Mouse (Mus musculus) hindbrain, embryonic 10.5 days (tissue): ENCODE measurements around the gene Dact2. TPM values are rescaled to one million over a fixed set of nuclear protein-coding genes. Genes with fewer than 3 reads are reported as not detected.

Source experiments
- DNase-seq: peaks from one replicate; pipeline ENCODE4 v3.0.0-alpha.2; 2017; ENCODE audit warnings: low spot score
- H3K27ac ChIP-seq: fragments of 300-500 bp; sonication (generic); 2 replicates; pipeline ENCODE4 v1.5.1; 2016; ENCODE audit warnings: mild to moderate bottlenecking, moderate library complexity
- H3K27me3 ChIP-seq: fragments of 300-500 bp; sonication (generic); 2 replicates; pipeline ENCODE4 v1.6.1; 2016; ENCODE audit warnings: mild to moderate bottlenecking; ENCODE audit not compliant: poor library complexity, insufficient read depth, severe bottlenecking
- H3K36me3 ChIP-seq: fragments of 300-500 bp; sonication (generic); 2 replicates; pipeline ENCODE4 v1.6.1; 2016; ENCODE audit warnings: mild to moderate bottlenecking, moderate library complexity
- H3K4me1 ChIP-seq: fragments of 300-500 bp; sonication (generic); replicated peaks from 2 replicates; pipeline ENCODE4 v1.6.1; 2016; ENCODE audit warnings: mild to moderate bottlenecking
- H3K4me3 ChIP-seq: fragments of 300-500 bp; sonication (generic); 2 replicates; pipeline ENCODE4 v1.5.1; 2016; ENCODE audit warnings: mild to moderate bottlenecking, moderate library complexity
- H3K9me3 ChIP-seq: fragments of 300-500 bp; sonication (generic); 2 replicates; pipeline ENCODE4 v1.6.1; 2016; ENCODE audit warnings: mild to moderate bottlenecking, moderate library complexity
- WGBS: fragments of 180-500 bp; shearing (Covaris S2); methylation state at CpG from one replicate; pipeline ENCODE4 v1.1.7; 2016; 5-methylcytosine and 5-hydroxymethylcytosine counted together
- polyA plus RNA-seq: library from polyadenylated mRNA; unstranded; fragments of >200 nt; fragmentation: Nextera tagmentation; extraction: Ambion mirVana; gene quantifications from 2 replicates; pipeline ENCODE4 v1.2.1, GENCODE M21; 2016

The Dact2 gene
- polyA plus RNA-seq: 0.33 and 0.46 TPM in 2 replicates

- peak within 1 kb of the TSS; percentile 79 for H3K27ac ChIP-seq
- peak; percentile 31 for DNase-seq
- peaks cover 35% of the 10 kb centered on the region for H3K4me1 ChIP-seq
Measured at GRCm38 (mm10) chr17:14204061-14204460, at the start of gene Dact2. Gene Dact2, minus strand, starts transcription at chr17:14204304.

GRCm38 (mm10) chr17:14252456-14252855, 48.4 kb upstream of the Dact2 start:
- WGBS: 82% methylated on average over 7 of the region's 7 CpGs
- H3K4me1 ChIP-seq: no peaks in the 10 kb centered on the region
- H3K9me3 ChIP-seq: no peaks in the 10 kb centered on the region
- no peak overlapping the region for H3K27ac ChIP-seq
- DNase-seq: no peak
- no peaks in the 10 kb centered on the region for H3K27me3 ChIP-seq
- H3K36me3 ChIP-seq: no peaks in the 10 kb centered on the region
- no peak overlapping the region for H3K4me3 ChIP-seq

More at GRCm38 (mm10) chr17:14204061-14204460, at the start of gene Dact2:
- peak within 1 kb of the TSS; percentile 67 for H3K4me3 ChIP-seq
- H3K9me3 ChIP-seq: no peaks in the 10 kb centered on the region
- no peaks in the 10 kb centered on the region for H3K36me3 ChIP-seq
- WGBS: 47% methylated on average over 13 of the region's 13 CpGs
- H3K27me3 ChIP-seq: peaks cover 92% of the 10 kb centered on the region

DNA sequence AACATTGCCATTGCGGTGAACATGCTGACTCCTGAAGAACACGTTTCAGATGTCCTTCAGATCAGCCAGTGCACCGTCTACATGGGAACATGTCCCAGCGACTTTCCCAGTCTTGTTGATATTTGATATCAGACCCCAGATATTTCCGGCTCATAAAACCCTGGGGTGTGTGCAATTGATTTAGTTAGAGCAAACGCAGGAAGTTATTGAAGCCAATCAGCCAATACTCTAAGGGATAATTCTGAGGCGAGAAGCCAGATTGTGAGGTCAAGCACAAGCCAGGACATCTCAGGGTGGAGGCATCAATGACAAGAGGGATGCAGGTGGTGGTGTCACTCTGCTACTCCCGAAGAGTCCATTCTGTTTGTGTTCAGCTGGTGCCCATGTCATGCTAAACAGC, 46.3 kb upstream of the Dact2 start:
- WGBS: 79% methylated on average over 8 of the region's 8 CpGs
- H3K36me3 ChIP-seq: no peaks in the 10 kb centered on the region
- no peak overlapping the region for H3K4me3 ChIP-seq
- H3K27ac ChIP-seq: no peak overlapping the region
- no peaks in the 10 kb centered on the region for H3K27me3 ChIP-seq
- no peak for DNase-seq
- H3K9me3 ChIP-seq: no peaks in the 10 kb centered on the region
- no peaks in the 10 kb centered on the region for H3K4me1 ChIP-seq

DNA sequence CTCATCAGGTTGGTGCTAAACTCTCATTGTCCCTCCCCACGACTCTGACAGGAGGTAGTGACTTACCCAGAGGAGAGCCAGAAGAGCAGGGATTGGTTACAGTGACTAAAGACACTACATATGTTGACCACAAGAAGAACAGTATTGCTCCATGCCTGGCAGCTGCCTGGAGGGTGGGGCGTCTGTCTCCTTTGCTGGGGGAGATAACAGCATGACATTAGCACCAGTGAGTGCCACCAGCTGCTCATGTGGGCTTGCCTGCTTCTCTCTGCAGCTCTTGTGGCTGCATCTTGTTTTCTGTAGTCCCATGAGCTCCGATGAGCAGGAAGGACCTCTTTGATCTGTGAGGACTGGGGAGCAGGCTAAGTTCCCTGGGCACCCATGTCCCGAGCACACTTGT, 45.5 kb upstream of the Dact2 start:
- no peaks in the 10 kb centered on the region for H3K4me1 ChIP-seq
- H3K27ac ChIP-seq: no peak overlapping the region
- no peaks in the 10 kb centered on the region for H3K27me3 ChIP-seq
- WGBS: 69% methylated on average over 4 of the region's 4 CpGs
- H3K4me3 ChIP-seq: no peak overlapping the region
- DNase-seq: no peak
- no peaks in the 10 kb centered on the region for H3K36me3 ChIP-seq
- H3K9me3 ChIP-seq: no peaks in the 10 kb centered on the region

DNA sequence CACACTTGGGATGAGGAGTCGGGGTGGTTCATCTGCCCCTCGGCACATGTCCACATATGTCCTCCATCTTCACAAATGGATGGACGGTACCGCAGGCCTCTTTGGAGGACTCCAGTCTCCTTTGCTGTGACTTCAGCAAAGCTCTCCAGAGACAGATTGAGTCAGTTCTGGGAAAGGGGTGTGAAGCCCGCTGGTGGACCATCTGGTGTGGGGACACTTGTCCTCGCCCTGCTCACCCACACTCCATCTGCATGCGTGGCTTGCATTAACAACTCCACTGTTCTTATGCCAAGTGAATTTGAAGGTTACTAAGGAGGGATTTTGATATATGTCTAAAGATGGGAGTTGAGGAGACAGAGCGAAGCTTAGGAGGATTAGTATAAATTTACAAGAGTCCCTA, 43.8 kb upstream of the Dact2 start:
- H3K27ac ChIP-seq: no peak overlapping the region

DNA sequence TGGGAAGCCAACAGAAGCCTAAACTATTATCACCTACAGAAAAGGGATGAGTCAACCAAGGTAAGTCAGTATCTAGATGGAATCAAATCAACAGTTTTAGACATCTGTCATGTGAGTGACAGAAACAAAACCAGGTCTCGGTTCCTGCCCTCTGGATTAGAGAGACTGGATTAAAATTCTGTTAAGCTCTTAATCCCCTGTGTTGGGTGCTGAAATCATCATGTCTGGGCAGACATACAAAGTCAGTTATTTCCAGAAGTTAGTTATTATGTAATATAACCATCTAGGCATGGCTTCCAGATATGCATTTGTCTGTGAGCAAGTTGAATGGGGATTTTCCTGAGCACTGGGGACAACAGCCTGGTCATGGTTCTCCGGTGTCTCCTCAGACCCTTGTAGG, 42.2 kb upstream of the Dact2 start:
- 0 out of 2 replicates have a peak, but pooled peaks cover 3% of the 10 kb centered on the region for H3K27me3 ChIP-seq
- 92% methylated on average over 2 of the region's 2 CpGs for WGBS
- no peaks in the 10 kb centered on the region for H3K36me3 ChIP-seq
- H3K27ac ChIP-seq: no peak overlapping the region
- no peaks in the 10 kb centered on the region for H3K9me3 ChIP-seq
- H3K4me1 ChIP-seq: no peaks in the 10 kb centered on the region
- no peak overlapping the region for H3K4me3 ChIP-seq
- no peak for DNase-seq

More for the DNA sequence above, 43.8 kb upstream of the Dact2 start:
- Histone ChIP-seq H3K4me3 (no peak overlapping the region), H3K4me1 (no peaks in the 10 kb centered on the region), H3K9me3 (no peaks in the 10 kb centered on the region), H3K36me3 (no peaks in the 10 kb centered on the region), H3K27me3 (0 out of 2 replicates have a peak, but pooled peaks cover 3% of the 10 kb centered on the region)
- WGBS: 90% methylated on average over 8 of the region's 8 CpGs
- DNase-seq: no peak

- no peaks in the 10 kb centered on the region for H3K9me3 ChIP-seq
- no peaks in the 10 kb centered on the region for H3K36me3 ChIP-seq
- no peaks in the 10 kb centered on the region for H3K4me1 ChIP-seq
- 72% methylated on average over 11 of the region's 11 CpGs for WGBS
- DNase-seq: no peak
- H3K27ac ChIP-seq: no peak overlapping the region
- no peak overlapping the region for H3K4me3 ChIP-seq
- H3K27me3 ChIP-seq: 0 out of 2 replicates have a peak, but pooled peaks cover 3% of the 10 kb centered on the region
Measured at GRCm38 (mm10) chr17:14244195-14244965, 40.3 kb upstream of the Dact2 start.

GRCm38 (mm10) chr17:14242634-14243033, 38.5 kb upstream of the Dact2 start:
- Histone ChIP-seq H3K36me3 (no peaks in the 10 kb centered on the region), H3K27ac (no peak overlapping the region), H3K9me3 (no peaks in the 10 kb centered on the region), H3K27me3 (0 out of 2 replicates have a peak, but pooled peaks cover 3% of the 10 kb centered on the region), H3K4me3 (no peak overlapping the region), H3K4me1 (no peaks in the 10 kb centered on the region)
- WGBS: 92% methylated on average over 8 of the region's 8 CpGs
- no peak for DNase-seq

DNA sequence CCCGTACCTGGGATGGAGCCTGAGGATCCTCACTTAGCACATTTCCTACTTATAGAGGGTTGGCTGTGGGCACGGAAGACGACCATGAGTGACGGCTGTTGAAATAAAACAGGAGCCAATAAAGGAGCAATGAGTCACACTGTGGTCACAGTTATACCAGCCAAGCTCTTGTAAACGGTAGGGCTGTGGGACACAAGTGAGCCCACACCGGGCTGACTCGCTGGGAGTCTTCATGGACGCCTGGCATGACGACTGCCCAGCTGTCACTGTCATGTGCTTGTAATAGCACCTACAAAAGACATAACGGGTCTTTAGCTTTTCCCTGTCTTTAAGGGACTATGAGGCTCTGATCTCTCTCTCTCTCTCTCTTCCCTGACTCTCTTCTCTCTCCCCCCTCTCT, 35.9 kb upstream of the Dact2 start:
- Histone ChIP-seq H3K4me3 (no peak overlapping the region), H3K27me3 (0 out of 2 replicates have a peak, but pooled peaks cover 3% of the 10 kb centered on the region), H3K4me1 (no peaks in the 10 kb centered on the region), H3K36me3 (no peaks in the 10 kb centered on the region), H3K27ac (no peak overlapping the region), H3K9me3 (no peaks in the 10 kb centered on the region)
- DNase-seq: no peak
- WGBS: 90% methylated on average over 10 of the region's 10 CpGs

DNA sequence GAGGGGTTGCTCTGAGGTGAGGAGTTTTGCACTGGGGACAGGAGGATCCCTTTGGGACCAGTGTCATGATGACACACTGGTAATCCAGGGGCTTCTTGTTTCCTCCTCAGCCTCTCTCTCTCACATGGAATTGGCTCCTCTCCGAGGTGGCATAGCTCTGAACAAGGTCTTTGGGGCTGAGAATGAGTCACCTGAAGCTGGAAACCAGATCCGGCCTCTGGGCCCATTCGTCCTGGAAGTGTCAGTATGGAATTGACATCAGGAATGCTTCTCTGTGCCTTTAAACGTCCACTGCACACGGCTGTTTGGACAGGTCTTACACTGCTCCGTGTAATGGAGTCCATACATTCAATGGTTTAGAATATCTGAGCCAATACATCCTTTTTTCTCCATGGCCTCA, 33.0 kb upstream of the Dact2 start:
- Histone ChIP-seq H3K4me1 (no peaks in the 10 kb centered on the region), H3K36me3 (no peaks in the 10 kb centered on the region), H3K27ac (no peak overlapping the region), H3K9me3 (no peaks in the 10 kb centered on the region), H3K27me3 (peaks cover 7% of the 10 kb centered on the region; the same call in 1 of the 2 replicates), H3K4me3 (no peak overlapping the region)
- DNase-seq: no peak
- 73% methylated on average over 6 of the region's 6 CpGs for WGBS

GRCm38 (mm10) chr17:14234774-14235389, 30.8 kb upstream of the Dact2 start:
- Histone ChIP-seq H3K36me3 (no peaks in the 10 kb centered on the region), H3K27ac (no peak overlapping the region), H3K27me3 (peaks cover 17% of the 10 kb centered on the region; the same call in 1 of the 2 replicates), H3K4me3 (no peak overlapping the region), H3K9me3 (no peaks in the 10 kb centered on the region), H3K4me1 (peaks cover 15% of the 10 kb centered on the region)
- 72% methylated on average over 12 of the region's 12 CpGs for WGBS
- no peak for DNase-seq

- WGBS: 53% methylated on average over 4 of the region's 4 CpGs
- Histone ChIP-seq H3K4me1 (peaks cover 15% of the 10 kb centered on the region), H3K36me3 (no peaks in the 10 kb centered on the region), H3K27ac (no peak overlapping the region), H3K4me3 (no peak overlapping the region), H3K9me3 (no peaks in the 10 kb centered on the region), H3K27me3 (peaks cover 17% of the 10 kb centered on the region; the same call in 1 of the 2 replicates)
- DNase-seq: no peak
Measured at GRCm38 (mm10) chr17:14233658-14234057, 29.6 kb upstream of the Dact2 start.

- H3K27me3 ChIP-seq: peaks cover 17% of the 10 kb centered on the region; the same call in 1 of the 2 replicates
- 58% methylated on average over 3 of the region's 3 CpGs for WGBS
- peaks cover 18% of the 10 kb centered on the region for H3K4me1 ChIP-seq
- H3K36me3 ChIP-seq: no peaks in the 10 kb centered on the region
- no peak overlapping the region for H3K27ac ChIP-seq
- no peaks in the 10 kb centered on the region for H3K9me3 ChIP-seq
- no peak overlapping the region for H3K4me3 ChIP-seq
- peak; percentile 85 for DNase-seq
Measured at GRCm38 (mm10) chr17:14232629-14233028, 28.5 kb upstream of the Dact2 start.
